Mouse (Mus musculus) heart, postnatal 4 days (tissue): ENCODE measurements around the gene Stab2. TPM values are rescaled to one million over a fixed set of nuclear protein-coding genes. Genes with fewer than 3 reads are reported as not detected.
A peak's percentile ranks its signal among the peaks of the same experiment; 100 is the strongest.

Source experiments
- DNase-seq: peaks from one replicate; pipeline ENCODE4 v3.0.0; 2021
- total RNA-seq, 2 experiments: library from RNA; stranded (reverse); gene quantifications; 2 replicates each; pipeline ENCODE4 v1.2.3; 2021

Stab2 gene
- total RNA-seq, 2 experiments from 2014 or later: 0.12 to 0.25 TPM

GRCm38 (mm10) chr10:86824093-86824492 is 183.7 kb downstream of the Stab2 start:
- no peak for DNase-seq

GRCm38 (mm10) chr10:86821014-86821413 is 186.8 kb downstream of the Stab2 start:
- no peak for DNase-seq

GRCm38 (mm10) chr10:86819649-86820165 is 188.1 kb downstream of the Stab2 start:
- peak; percentile 77 for DNase-seq

GRCm38 (mm10) chr10:86815133-86815532 is 192.7 kb downstream of the Stab2 start:
- no peak for DNase-seq

GRCm38 (mm10) chr10:86814292-86815131 is 193.3 kb downstream of the Stab2 start:
- peak; percentile 36 for DNase-seq

GRCm38 (mm10) chr10:86810612-86811011 is 197.2 kb downstream of the Stab2 start:
- DNase-seq: no peak

GRCm38 (mm10) chr10:86810000-86810399 is 197.8 kb downstream of the Stab2 start:
- DNase-seq: no peak

GRCm38 (mm10) chr10:86808013-86808758 is 199.6 kb downstream of the Stab2 start:
- no peak for DNase-seq

- no peak for DNase-seq
Measured at GRCm38 (mm10) chr10:86807362-86807761, 200.5 kb downstream of the Stab2 start.

GRCm38 (mm10) chr10:86796073-86796741 is 211.6 kb downstream of the Stab2 start:
- no peak for DNase-seq

- DNase-seq: no peak
Measured at GRCm38 (mm10) chr10:86794794-86795535, 212.9 kb downstream of the Stab2 start.

- no peak for DNase-seq
Measured at GRCm38 (mm10) chr10:86794196-86794595, 213.6 kb downstream of the Stab2 start.

- DNase-seq: peak; percentile 44
Measured at GRCm38 (mm10) chr10:86793509-86793951, 214.3 kb downstream of the Stab2 start.

GRCm38 (mm10) chr10:86791507-86792184 is 216.2 kb downstream of the Stab2 start:
- no peak for DNase-seq

Other genes starting within 250 kb of the Stab2 start
- 10 to 100 TPM; 12.8 to 14.2 TPM for gene Gm49358, start 244.1 kb downstream of the Stab2 start, total RNA-seq
- gene Nt5dc3, start 229.0 kb downstream of the Stab2 start, total RNA-seq: 10 to 100 TPM; 35.0 to 35.1 TPM
- gene 1700113H08Rik, start 50.0 kb upstream of the Stab2 start, total RNA-seq: not detected